ENCODE assay signal across 11 mouse cellular contexts in genomic region chr11:21995534-21996324, GRCm38 (mm10). TPM values are rescaled to one million over a fixed set of nuclear protein-coding genes. Genes with fewer than 3 reads are reported as not detected.
DNase-seq lines count a peak whose midpoint lies in the region; ATAC-seq and TF ChIP-seq lines count a peak whose summit lies in the region.
"Had no signal": no experiment of that assay in that cellular context is flagged by ENCODE, and none has a peak within 500 bp of the region (broad histone marks: within the 10 kb centered on the region; RNA-seq: fewer than 3 reads in every experiment).

No protein-coding gene starts in this region.

- H3K9me3 ChIP-seq in neural tube, embryonic 11.5 days (ENCODE audit: control insufficient read depth, low read length) = no peaks in the 10 kb centered on the region
- H3K9me3 ChIP-seq: lung, embryonic 15.5 days had no signal

- ATAC-seq in neural tube, embryonic 11.5 days (ENCODE audit: insufficient read depth, low FRiP score, low TSS enrichment) = no peak

- peaks cover 94% of the 10 kb centered on the region for H3K27me3 ChIP-seq in neural tube, embryonic 11.5 days (ENCODE audit: control insufficient read depth, insufficient read depth, low read length)

- peak; percentile 4 for DNase-seq in adrenal gland, adult 2 months
- no peak for DNase-seq in adrenal gland, postnatal 36 days
- DNase-seq in left cerebral cortex, postnatal 36 days (ENCODE audit: low spot score in 2 of 2) = peak; percentile 14 to 17
- DNase-seq in left cerebral cortex, adult 2 months (ENCODE audit: extremely low spot score in 1 of 2, low spot score in 2 of 2) = no peak
- peak; percentile 10 to 27 for DNase-seq in heart, postnatal 10 days
- peak; percentile 52 for DNase-seq in neural tube, embryonic 11.5 days (ENCODE audit: low spot score)
- no peak for DNase-seq in gastrocnemius, adult 18-20 months (ENCODE audit: low spot score)
- DNase-seq in spleen, postnatal 10 days (ENCODE audit: low spot score in 2 of 2) = no peak

- TF ChIP-seq CTCF in left cerebral cortex, adult 2 months (IDR thresholded peaks at IDR 0.05) = no peak

- no peaks in the 10 kb centered on the region for H3K36me3 ChIP-seq in neural tube, embryonic 11.5 days (ENCODE audit: control insufficient read depth, insufficient read depth, low read length)
- H3K36me3 ChIP-seq: lung, embryonic 15.5 days had no signal

- intact Hi-C loops in left cerebral cortex, postnatal 36 days (cut with DNase I) = no loop called here
- intact Hi-C loops in left cerebral cortex, adult 2 months (cut with DNase I) = loop anchor here (10.0 kb wide), 1 partner anchor 209 kb away; no protein-coding TSS in a partner anchor
- intact Hi-C loops in heart, postnatal 10 days (cut with DNase I) = loop anchor here (10.0 kb wide), 1 partner anchor 209 kb away; no protein-coding TSS in a partner anchor

- no peak overlapping the region for H3K4me2 ChIP-seq in neural tube, embryonic 11.5 days (ENCODE audit: low read depth)

- H3K27ac ChIP-seq in left cerebral cortex, adult 2 months = no peak overlapping the region
- H3K27ac ChIP-seq in neural tube, embryonic 11.5 days (ENCODE audit: low read depth, low read length) = no peak overlapping the region
- H3K27ac ChIP-seq: lung, embryonic 15.5 days had no signal

- H3K9ac ChIP-seq in neural tube, embryonic 11.5 days (ENCODE audit: low read length) = no peak overlapping the region
- H3K9ac ChIP-seq: lung, embryonic 15.5 days had no signal

- H3K4me3 ChIP-seq in left cerebral cortex, adult 2 months = no peak overlapping the region
- no peak overlapping the region for H3K4me3 ChIP-seq in neural tube, embryonic 11.5 days (ENCODE audit: low read depth, low read length)

- WGBS in neural tube, embryonic 11.5 days = 2% methylated on average over 27 of the region's 27 CpGs

- H3K4me1 ChIP-seq in neural tube, embryonic 11.5 days (ENCODE audit: control insufficient read depth, insufficient read depth, low read length) = peaks cover 4% of the 10 kb centered on the region; the same call in 1 of the 2 replicates

RNA-seq across cellular contexts. Expression of gene Otx1, which starts 7.0 kb away (rescaled TPM):
- total RNA-seq in adrenal gland, adult 2 months (2021) = not detected
- polyA plus RNA-seq in adrenal gland, adult 2 months (2012; rRNA removed) = not detected in 2 replicates
- not detected for total RNA-seq in adrenal gland, postnatal 36 days (2021)
- total RNA-seq in left cerebral cortex, postnatal 36 days (2021) = 1 to 10 TPM; 6.1 to 6.2 TPM
- 1 to 10 TPM; 5.0 to 7.4 TPM for total RNA-seq in left cerebral cortex, adult 2 months (2021)
- not detected for total RNA-seq in heart, postnatal 10 days (2021)
- polyA plus RNA-seq in neural tube, embryonic 11.5 days (2014; fragmentation: Nextera tagmentation; extraction: Ambion mirVana) = not detected in 2 replicates
- not detected for total RNA-seq in gastrocnemius, adult 18-20 months (2021)
- total RNA-seq: adrenal gland, postnatal 25 days had no signal
- polyA plus RNA-seq: small intestine, adult 2 months had no signal

Comparison
In these comparisons a context has a peak if more than half of its experiments do, and no peak if none do; other contexts are left out.
1. DNase-seq: peak in adrenal gland, adult 2 months (single experiment), left cerebral cortex, postnatal 36 days (2 of 2), heart, postnatal 10 days (2 of 2) and neural tube, embryonic 11.5 days (single experiment); none in adrenal gland, postnatal 36 days (0 of 2), left cerebral cortex, adult 2 months (0 of 2), gastrocnemius, adult 18-20 months (single experiment) and spleen, postnatal 10 days (0 of 2).
2. RNA of gene Otx1, which starts 7.0 kb away (total RNA-seq): 5.0 to 7.4 TPM in left cerebral cortex, adult 2 months and 6.1 to 6.2 TPM in left cerebral cortex, postnatal 36 days; not detected in heart, postnatal 10 days, not detected in adrenal gland, adult 2 months, not detected in adrenal gland, postnatal 36 days and not detected in gastrocnemius, adult 18-20 months; every median in the first group is over 4 times any median in the second.